21 mouse cellular contexts compared by ENCODE assay signal in genomic region chr2:18891991-18892537, GRCm38 (mm10).
"Had no signal": no experiment of that assay in that cellular context is flagged by ENCODE, and none has a peak within 500 bp of the region (broad histone marks: within the 10 kb centered on the region; RNA-seq: fewer than 3 reads in every experiment).

No protein-coding gene starts in this region.

- H3K36me3 ChIP-seq: intestine, embryonic 15.5 days; limb, embryonic 12.5 days; limb, embryonic 15.5 days; midbrain, embryonic 12.5 days; neural tube, embryonic 13.5 days had no signal

- H3K4me1 ChIP-seq: limb, embryonic 15.5 days had no signal

- H3K9ac ChIP-seq: intestine, embryonic 15.5 days; limb, embryonic 12.5 days; limb, embryonic 15.5 days; liver, embryonic 14.5 days; liver, postnatal 0 days; lung, embryonic 14.5 days; midbrain, embryonic 12.5 days; neural tube, embryonic 13.5 days had no signal

- DNase-seq: kidney, adult 18-20 months; layer of hippocampus, postnatal 36 days; left cerebral cortex, postnatal 4 days; liver, postnatal 0 days; lung, embryonic 14.5 days; retina, postnatal 1 day; right cerebral cortex, postnatal 25 days; thymus, postnatal 25 days had no signal

- H3K4me2 ChIP-seq: intestine, embryonic 15.5 days; limb, embryonic 12.5 days; limb, embryonic 15.5 days; liver, embryonic 11.5 days; lung, embryonic 14.5 days; midbrain, embryonic 12.5 days; neural tube, embryonic 13.5 days had no signal

- H3K9me3 ChIP-seq: intestine, embryonic 15.5 days; limb, embryonic 12.5 days; limb, embryonic 15.5 days; midbrain, embryonic 12.5 days; neural tube, embryonic 13.5 days had no signal

- ATAC-seq: intestine, embryonic 15.5 days; liver, postnatal 0 days; lung, postnatal 0 days; midbrain, embryonic 16.5 days had no signal

- H3K4me3 ChIP-seq: intestine, embryonic 15.5 days; left cerebral cortex, adult 2 months; limb, embryonic 12.5 days; limb, embryonic 15.5 days; midbrain, embryonic 12.5 days; myocyte; neural tube, embryonic 13.5 days had no signal

- H3K27me3 ChIP-seq: intestine, embryonic 15.5 days; limb, embryonic 15.5 days; midbrain, embryonic 12.5 days; neural tube, embryonic 13.5 days had no signal

- H3K27ac ChIP-seq: intestine, embryonic 15.5 days; kidney, postnatal 0 days; left cerebral cortex, adult 2 months; limb, embryonic 12.5 days; limb, embryonic 15.5 days; liver, embryonic 14.5 days; macrophage; midbrain, embryonic 12.5 days; neural tube, embryonic 13.5 days had no signal
